8 mouse cellular contexts compared by ENCODE assay signal in the genomic region with DNA sequence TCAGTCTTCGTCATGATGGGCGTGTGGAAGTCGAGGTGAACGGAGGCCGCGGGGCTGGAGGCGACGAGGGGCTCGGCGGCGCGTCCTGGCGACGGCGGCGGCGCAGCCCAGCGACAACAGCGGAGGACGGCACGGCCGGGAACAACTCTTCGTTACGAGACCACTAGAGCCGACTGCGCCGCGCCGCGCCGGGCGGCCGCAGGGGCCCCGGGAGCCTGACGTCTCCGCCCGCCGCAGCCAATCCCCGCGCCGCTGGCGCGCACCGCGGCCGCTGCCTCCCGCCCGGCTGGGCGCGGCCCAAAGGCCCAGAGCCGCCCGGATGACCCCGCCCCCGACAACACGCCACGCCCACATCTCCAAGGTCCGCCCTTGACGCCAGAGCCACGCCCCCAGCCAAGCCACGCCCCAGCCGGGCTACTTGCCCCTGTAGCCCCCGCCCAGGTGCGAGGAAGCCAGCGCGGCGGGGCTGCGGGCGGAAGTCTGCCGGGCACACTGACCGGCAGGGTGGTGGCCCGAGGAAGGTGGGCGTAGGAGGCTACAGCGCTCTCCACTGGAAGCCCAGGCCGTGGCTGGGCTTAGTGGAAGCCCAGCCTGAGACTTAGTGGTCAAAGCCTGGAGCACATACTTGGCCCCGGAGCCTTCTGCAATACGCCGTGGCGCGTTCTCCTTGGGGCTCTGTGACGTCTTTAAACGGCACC. TPM values are rescaled to one million over a fixed set of nuclear protein-coding genes. Genes with fewer than 3 reads are reported as not detected.
A peak's percentile ranks its signal among the peaks of the same experiment; 100 is the strongest.
DNase-seq lines count a peak whose midpoint lies in the region; ATAC-seq and TF ChIP-seq lines count a peak whose summit lies in the region.

Gene Atp1b3 (minus strand): TSS at position 302 of the 698 bp plus-strand sequence.

- peak within 1 kb of the TSS; percentile 82 for H3K27ac ChIP-seq in CH12.LX (ENCODE audit: insufficient read depth, low read depth)
- peak within 1 kb of the TSS; percentile 96 for H3K27ac ChIP-seq in forebrain, embryonic 12.5 days
- H3K27ac ChIP-seq in heart, postnatal 0 days (ENCODE audit: low read depth), result peak within 1 kb of the TSS; percentile 96
- H3K27ac ChIP-seq in liver, embryonic 16.5 days (ENCODE audit: low read length), result peak within 1 kb of the TSS; percentile 93
- H3K27ac ChIP-seq in neural tube, embryonic 13.5 days (replicated peaks), result peak within 1 kb of the TSS; percentile 95
- peak within 1 kb of the TSS; percentile 92 for H3K27ac ChIP-seq in testis, adult 2 months (ENCODE audit: control insufficient read depth, insufficient read depth, low read depth, low read length)

- peaks cover 3% of the 10 kb centered on the region for H3K9me3 ChIP-seq in CH12.LX (replicated peaks; ENCODE audit: low read length)
- H3K9me3 ChIP-seq in forebrain, embryonic 12.5 days, result no peaks in the 10 kb centered on the region
- H3K9me3 ChIP-seq in heart, postnatal 0 days (replicated peaks; ENCODE audit: control insufficient read depth, low read length), result no peaks in the 10 kb centered on the region
- H3K9me3 ChIP-seq in liver, embryonic 16.5 days (replicated peaks; ENCODE audit: control insufficient read depth, low read length), result no peaks in the 10 kb centered on the region
- no peaks in the 10 kb centered on the region for H3K9me3 ChIP-seq in neural tube, embryonic 13.5 days

- no peak for TF ChIP-seq EP300 in CH12.LX (IDR thresholded peaks at IDR 0.05; ENCODE audit: low read length)
- TF ChIP-seq EP300 in heart, postnatal 0 days (IDR thresholded peaks at IDR 0.05; ENCODE audit: low read depth), result no peak

- H3K9ac ChIP-seq in CH12.LX (ENCODE audit: insufficient read depth, low read depth), result peak within 1 kb of the TSS; percentile 79
- peak within 1 kb of the TSS; percentile 96 for H3K9ac ChIP-seq in forebrain, embryonic 12.5 days
- peak within 1 kb of the TSS; percentile 72 for H3K9ac ChIP-seq in heart, postnatal 0 days (replicated peaks; ENCODE audit: low read depth, low read length)
- H3K9ac ChIP-seq in liver, embryonic 16.5 days (ENCODE audit: low read depth, low read length), result peak within 1 kb of the TSS; percentile 91
- H3K9ac ChIP-seq in neural tube, embryonic 13.5 days, result peak within 1 kb of the TSS; percentile 94

- peak; percentile 90 for DNase-seq in CH12.LX (ENCODE audit: extremely low read depth)
- DNase-seq in c-Kit-positive CD71-positive TER-119-negative erythroid progenitor cells, embryonic 14.5 days (ENCODE audit: low read depth), result peak; percentile 92
- DNase-seq in heart, postnatal 0 days (ENCODE audit: low spot score), result peak; percentile 93
- peak; percentile 100 for DNase-seq in kidney, postnatal 4 days

- TF ChIP-seq CTCF in CH12.LX (conservative IDR thresholded peaks at IDR 0.05 in 1 of 2, IDR thresholded peaks at IDR 0.05 in 1 of 2; ENCODE audit: low read depth in 2 of 2, low read length in 2 of 2), result peak in 1 of 2 experiments; percentile 14; a peak in 1 of 4 replicates
- TF ChIP-seq CTCF in heart, postnatal 0 days (IDR thresholded peaks at IDR 0.05; ENCODE audit: low read depth), result no peak
- TF ChIP-seq CTCF in testis, adult 2 months (IDR thresholded peaks at IDR 0.05; ENCODE audit: control insufficient read depth, insufficient read depth, insufficient replicate concordance, low read depth, low read length), result no peak

- no peak for TF ChIP-seq RAD21 in CH12.LX (IDR thresholded peaks at IDR 0.05; ENCODE audit: low read depth, low read length)

- dilution Hi-C loops in CH12.LX (cut with MboI; ENCODE audit: extremely low pct_ligation_motif_present, extremely low pct_unique_long_range_greater_than_20kb, low sequenced_read_pairs), result no loop called here

- peaks cover 28% of the 10 kb centered on the region for H3K79me2 ChIP-seq in CH12.LX (replicated peaks; ENCODE audit: control insufficient read depth, extremely low read depth, insufficient read depth, poor library complexity, severe bottlenecking)

- peak; percentile 99 for ATAC-seq in forebrain, embryonic 12.5 days (ENCODE audit: low FRiP score)
- ATAC-seq in heart, postnatal 0 days (ENCODE audit: insufficient read depth, low read depth), result peak; percentile 97
- peak; percentile 97 for ATAC-seq in liver, embryonic 16.5 days (ENCODE audit: low read depth)
- peak; percentile 98 for ATAC-seq in neural tube, embryonic 13.5 days (ENCODE audit: low read depth)

- H3K4me2 ChIP-seq in CH12.LX (ENCODE audit: insufficient read depth, low read depth, poor library complexity, severe bottlenecking), result peak within 1 kb of the TSS; percentile 78; the same call in 1 of the 2 replicates
- H3K4me2 ChIP-seq in forebrain, embryonic 12.5 days, result peak within 1 kb of the TSS; percentile 76
- peak within 1 kb of the TSS; percentile 79 for H3K4me2 ChIP-seq in heart, postnatal 0 days (ENCODE audit: low read depth, low read length)
- H3K4me2 ChIP-seq in liver, embryonic 16.5 days (ENCODE audit: low read depth, low read length), result peak within 1 kb of the TSS; percentile 87
- peak within 1 kb of the TSS; percentile 78 for H3K4me2 ChIP-seq in neural tube, embryonic 13.5 days

- WGBS in forebrain, embryonic 12.5 days, result 0% methylated on average over 73 of the region's 81 CpGs
- under 1% methylated on average over 61 of the region's 81 CpGs for WGBS in heart, postnatal 0 days
- under 1% methylated on average over 67 of the region's 81 CpGs for WGBS in liver, embryonic 16.5 days (ENCODE audit: insufficient replicate concordance)
- WGBS in neural tube, embryonic 13.5 days, result under 1% methylated on average over 73 of the region's 81 CpGs

- no peaks in the 10 kb centered on the region for H3K27me3 ChIP-seq in CH12.LX (replicated peaks)
- no peaks in the 10 kb centered on the region for H3K27me3 ChIP-seq in forebrain, embryonic 12.5 days
- H3K27me3 ChIP-seq in heart, postnatal 0 days (ENCODE audit: control insufficient read depth, insufficient read depth, low read length), result no peaks in the 10 kb centered on the region
- no peaks in the 10 kb centered on the region for H3K27me3 ChIP-seq in liver, embryonic 16.5 days (ENCODE audit: control insufficient read depth, insufficient read depth, low read depth, low read length)
- no peaks in the 10 kb centered on the region for H3K27me3 ChIP-seq in neural tube, embryonic 13.5 days
- H3K27me3 ChIP-seq in testis, adult 2 months (ENCODE audit: control insufficient read depth, insufficient read depth, low read length), result no peaks in the 10 kb centered on the region

- H3K36me3 ChIP-seq in CH12.LX (replicated peaks in 1 of 2; ENCODE audit: control insufficient read depth in 1 of 2, insufficient read depth in 1 of 2, low read length in 1 of 2), result peaks cover 0 to 8% of the 10 kb centered on the region in 2 experiments
- no peaks in the 10 kb centered on the region for H3K36me3 ChIP-seq in forebrain, embryonic 12.5 days (replicated peaks)
- H3K36me3 ChIP-seq in heart, postnatal 0 days (replicated peaks; ENCODE audit: control insufficient read depth, insufficient read depth, low read length), result no peaks in the 10 kb centered on the region
- H3K36me3 ChIP-seq in liver, embryonic 16.5 days (ENCODE audit: control insufficient read depth, insufficient read depth), result no peaks in the 10 kb centered on the region
- no peaks in the 10 kb centered on the region for H3K36me3 ChIP-seq in neural tube, embryonic 13.5 days
- H3K36me3 ChIP-seq in testis, adult 2 months (ENCODE audit: control insufficient read depth, insufficient read depth, low read length), result no peaks in the 10 kb centered on the region

- TF ChIP-seq POLR2A in CH12.LX (IDR thresholded peaks at IDR 0.05; ENCODE audit: low read depth, low read length), result peak; percentile 89
- peak; percentile 77 for TF ChIP-seq POLR2A in testis, adult 2 months (IDR thresholded peaks at IDR 0.05; ENCODE audit: control insufficient read depth, low read depth, low read length)

- in situ Hi-C loops in CH12.LX (cut with MboI; ENCODE audit: low pct_ligation_motif_present, low pct_unique_long_range_greater_than_20kb, low sequenced_read_pairs), result no loop called here

- peaks cover 5 to 29% of the 10 kb centered on the region in 2 experiments for H3K4me1 ChIP-seq in CH12.LX (ENCODE audit: control insufficient read depth in 1 of 2, insufficient read depth in 2 of 2)
- peaks cover 20% of the 10 kb centered on the region for H3K4me1 ChIP-seq in forebrain, embryonic 12.5 days
- peaks cover 16% of the 10 kb centered on the region for H3K4me1 ChIP-seq in heart, postnatal 0 days (ENCODE audit: control insufficient read depth, insufficient read depth)
- H3K4me1 ChIP-seq in liver, embryonic 16.5 days (ENCODE audit: control insufficient read depth, low read depth, low read length), result peaks cover 18% of the 10 kb centered on the region
- peaks cover 31% of the 10 kb centered on the region for H3K4me1 ChIP-seq in neural tube, embryonic 13.5 days (replicated peaks)
- peaks cover 7% of the 10 kb centered on the region; the same call in 1 of the 2 replicates for H3K4me1 ChIP-seq in testis, adult 2 months (ENCODE audit: control insufficient read depth, insufficient read depth, low read length)

- peak within 1 kb of the TSS; percentile 79 to 98 (median 94) for H3K4me3 ChIP-seq in CH12.LX (replicated peaks in 1 of 3; ENCODE audit: low read depth in 2 of 3, low read length in 2 of 3, poor library complexity in 1 of 3)
- H3K4me3 ChIP-seq in forebrain, embryonic 12.5 days (replicated peaks), result peak within 1 kb of the TSS; percentile 86
- peak within 1 kb of the TSS; percentile 79 for H3K4me3 ChIP-seq in heart, postnatal 0 days (ENCODE audit: low read depth, low read length)
- H3K4me3 ChIP-seq in liver, embryonic 16.5 days (ENCODE audit: low read depth, low read length), result peak within 1 kb of the TSS; percentile 86
- peak within 1 kb of the TSS; percentile 90 for H3K4me3 ChIP-seq in neural tube, embryonic 13.5 days
- peak within 1 kb of the TSS; percentile 98 for H3K4me3 ChIP-seq in testis, adult 2 months (ENCODE audit: control insufficient read depth, low read depth, low read length)

TF ChIP-seq in CH12.LX, 34 proteins besides CTCF, POLR2A, EP300 and RAD21 (continues in another document):
- TF ChIP-seq USF1 (IDR thresholded peaks at IDR 0.05; ENCODE audit: low read depth, low read length) (no peak), KAT2A (IDR thresholded peaks at IDR 0.05; ENCODE audit: insufficient replicate concordance, low read length) (no peak), SIN3A (IDR thresholded peaks at IDR 0.05; ENCODE audit: low read length) (no peak), GABPA (IDR thresholded peaks at IDR 0.05; ENCODE audit: insufficient replicate concordance, low read depth, low read length) (no peak), ELF1 (IDR thresholded peaks at IDR 0.05; ENCODE audit: low read depth, low read length) (peak; percentile 76)

RNA-seq across cellular contexts. Expression of gene Atp1b3, which starts in this region (rescaled TPM):
- total RNA-seq in CH12.LX (2012; rRNA removed) (66.4 and 77.6 TPM in 2 replicates), CH12.LX (2014; rRNA removed) (89.8 and 102 TPM in 2 replicates)
- polyA plus RNA-seq in CH12.LX (2012; ENCODE audit: insufficient read length, low read depth), result 106 and 129 TPM in 2 replicates
- 163 and 164 TPM in 2 replicates for polyA plus RNA-seq in forebrain, embryonic 12.5 days (2016; fragmentation: Nextera tagmentation; extraction: Ambion mirVana)
- total RNA-seq in heart, postnatal 0 days (2014; rRNA removed; ENCODE audit: low replicate concordance), result 46.4 and 52.6 TPM in 2 replicates
- polyA plus RNA-seq in heart, postnatal 0 days (2015; fragmentation: Nextera tagmentation; extraction: Ambion mirVana), result 107 and 109 TPM in 2 replicates
- polyA plus RNA-seq in liver, embryonic 16.5 days (2015; fragmentation: Nextera tagmentation; extraction: Ambion mirVana), result 57.3 and 61.7 TPM in 2 replicates
- polyA plus RNA-seq in neural tube, embryonic 13.5 days (2015; fragmentation: Nextera tagmentation; extraction: Ambion mirVana), result 180 and 182 TPM in 2 replicates
- 289 and 306 TPM in 2 replicates for polyA plus RNA-seq in testis, adult 2 months (2012; rRNA removed)

Comparison
In these comparisons a context has a peak if more than half of its experiments do, and no peak if none do; other contexts are left out.
1. Peak in every context shown above with its lines: DNase-seq, ATAC-seq, H3K4me3 ChIP-seq and H3K27ac ChIP-seq.